Mouse (Mus musculus) bone marrow, adult 2 months (tissue): ENCODE measurements around the gene Aox1.

ENCODE experiments used
- CTCF ChIP-seq: fragments of 200-500 bp; IDR thresholded peaks from 2 replicates; pipeline ENCODE4 v1.5.1; 2011; ENCODE audit warnings: low read length, control low read depth; ENCODE audit not compliant: control insufficient read depth, insufficient read depth
- POLR2A ChIP-seq: fragments of 200-500 bp; IDR thresholded peaks from 2 replicates; pipeline ENCODE4 v1.6.1; 2011; ENCODE audit warnings: low read depth, mild to moderate bottlenecking, control low read depth, low read length, borderline replicate concordance; ENCODE audit not compliant: control insufficient read depth

DNA sequence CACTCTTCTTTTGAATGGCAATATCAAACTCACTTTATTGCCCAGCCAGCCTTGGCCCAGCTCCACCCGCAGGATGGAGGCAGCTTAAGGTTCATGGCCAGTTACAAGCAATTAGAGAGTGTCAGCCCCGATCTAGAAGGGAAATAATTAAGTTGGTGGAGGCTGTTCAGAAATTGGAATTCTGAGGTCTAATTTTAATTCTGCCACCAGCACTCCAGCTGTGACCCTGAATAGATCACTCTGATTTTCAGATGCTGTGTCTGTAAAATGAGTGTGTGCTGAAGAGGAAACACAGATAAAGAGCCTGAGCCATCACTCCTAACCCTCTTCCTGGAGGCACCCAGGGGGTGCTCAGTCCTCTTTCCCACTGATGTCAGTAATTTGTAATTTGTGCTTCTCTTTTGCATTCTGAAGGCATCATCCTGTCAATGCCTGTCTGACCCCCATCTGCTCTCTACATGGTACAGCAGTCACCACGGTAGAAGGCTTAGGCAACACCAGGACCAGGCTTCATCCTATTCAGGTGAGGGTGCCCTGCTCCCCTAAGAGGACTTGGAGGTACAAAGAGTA lies 17.1 kb downstream of the Aox1 start:
- TF ChIP-seq CTCF (no peak), POLR2A (no peak)
